Mouse (Mus musculus): ENCODE results near the gene Rap1gap. TPM values are rescaled to one million over a fixed set of nuclear protein-coding genes. Genes with fewer than 3 reads are reported as not detected.
A peak's percentile ranks its signal among the peaks of the same experiment; 100 is the strongest.

The Rap1gap gene
- total RNA-seq, 2 experiments from 2014 or later = 281 to 291 TPM

DNA sequence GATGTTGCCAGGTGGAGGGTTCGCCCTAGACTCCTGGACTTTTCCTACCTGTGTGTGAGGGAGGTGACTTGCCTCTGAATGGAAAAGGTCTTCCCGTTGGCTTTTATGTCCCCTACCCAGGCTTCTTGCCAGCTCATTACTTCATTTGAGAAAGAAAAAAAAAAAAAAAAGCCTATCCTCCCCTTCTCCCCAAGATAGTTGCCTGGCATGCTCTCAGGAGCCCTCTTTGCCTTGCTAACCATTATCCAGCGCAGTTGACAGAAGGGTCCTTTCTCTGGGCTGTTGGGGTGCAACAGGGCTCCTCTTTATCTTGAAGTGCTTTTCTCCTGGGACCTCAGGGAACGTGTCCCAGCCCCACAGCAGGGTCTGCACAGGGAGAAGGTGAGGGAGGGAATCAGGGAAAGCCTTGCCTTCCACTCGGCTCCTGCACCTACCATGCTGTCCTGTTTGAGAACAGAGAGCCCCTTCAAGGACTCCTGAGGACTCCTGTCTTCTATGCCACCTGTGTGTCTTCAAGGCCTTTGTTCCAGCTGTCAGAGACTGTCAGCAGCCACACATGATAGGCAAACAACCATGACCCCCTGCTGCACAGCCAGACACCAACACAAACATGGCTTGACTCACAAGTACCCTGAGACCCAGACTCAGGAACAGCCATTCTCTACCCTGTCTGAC is 1.9 kb downstream of the Rap1gap start:
- peak overlapping the region; percentile 98 for H3K27ac ChIP-seq
- no peak for DNase-seq (ENCODE audit: low spot score in 2 of 2)
- no peak for TF ChIP-seq CTCF (conservative IDR thresholded peaks at IDR 0.05)
- peak overlapping the region; percentile 87 for H3K4me3 ChIP-seq

DNA sequence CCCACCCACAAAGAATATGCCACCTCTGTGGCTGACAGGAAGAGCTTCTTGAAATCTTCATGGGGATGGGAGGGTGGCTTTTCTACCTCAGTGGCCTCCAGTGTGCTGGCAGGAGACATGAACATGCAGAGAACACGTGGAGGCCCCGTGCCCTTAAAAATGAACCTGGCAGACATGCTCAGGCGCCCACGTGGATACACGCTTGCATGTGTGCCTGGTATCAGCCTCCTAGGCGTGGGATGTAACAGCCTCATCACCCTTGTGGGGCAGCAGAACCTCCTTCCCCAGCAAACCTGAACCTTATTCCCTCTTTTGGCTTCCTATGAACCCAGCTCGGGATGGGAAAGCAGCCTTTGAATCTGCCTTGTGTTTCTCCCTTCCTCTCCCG is 2.4 kb downstream of the Rap1gap start:
- 0 out of 2 replicates have a peak, but pooled peaks have one; percentile 13 for TF ChIP-seq CTCF (conservative IDR thresholded peaks at IDR 0.05)
- H3K27ac ChIP-seq = peak overlapping the region; percentile 98
- no peak for DNase-seq (ENCODE audit: low spot score in 2 of 2)
- H3K4me3 ChIP-seq = peak overlapping the region; percentile 87

DNA sequence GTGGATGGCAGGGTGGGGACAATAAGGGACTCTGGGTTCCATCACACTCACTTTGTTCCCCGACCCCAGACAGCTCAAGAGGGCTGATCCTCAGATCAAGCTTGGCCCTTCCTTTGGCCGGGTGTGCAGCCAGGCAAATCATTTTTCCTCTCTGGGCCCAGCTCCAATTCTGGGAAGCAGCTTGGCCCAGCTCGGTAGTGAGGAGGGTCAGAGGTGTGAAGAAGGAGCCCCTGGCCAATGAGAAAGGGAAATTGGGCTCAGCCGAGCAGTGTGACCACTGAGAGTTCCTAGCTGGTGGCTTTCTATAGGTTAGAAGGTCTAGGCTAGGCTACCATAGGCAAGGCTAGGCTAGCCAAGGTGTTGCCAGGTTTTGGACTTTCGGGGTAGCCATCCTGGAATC is 3.2 kb downstream of the Rap1gap start:
- peak overlapping the region; percentile 87 for H3K4me3 ChIP-seq
- no peak for TF ChIP-seq CTCF (conservative IDR thresholded peaks at IDR 0.05)

DNA sequence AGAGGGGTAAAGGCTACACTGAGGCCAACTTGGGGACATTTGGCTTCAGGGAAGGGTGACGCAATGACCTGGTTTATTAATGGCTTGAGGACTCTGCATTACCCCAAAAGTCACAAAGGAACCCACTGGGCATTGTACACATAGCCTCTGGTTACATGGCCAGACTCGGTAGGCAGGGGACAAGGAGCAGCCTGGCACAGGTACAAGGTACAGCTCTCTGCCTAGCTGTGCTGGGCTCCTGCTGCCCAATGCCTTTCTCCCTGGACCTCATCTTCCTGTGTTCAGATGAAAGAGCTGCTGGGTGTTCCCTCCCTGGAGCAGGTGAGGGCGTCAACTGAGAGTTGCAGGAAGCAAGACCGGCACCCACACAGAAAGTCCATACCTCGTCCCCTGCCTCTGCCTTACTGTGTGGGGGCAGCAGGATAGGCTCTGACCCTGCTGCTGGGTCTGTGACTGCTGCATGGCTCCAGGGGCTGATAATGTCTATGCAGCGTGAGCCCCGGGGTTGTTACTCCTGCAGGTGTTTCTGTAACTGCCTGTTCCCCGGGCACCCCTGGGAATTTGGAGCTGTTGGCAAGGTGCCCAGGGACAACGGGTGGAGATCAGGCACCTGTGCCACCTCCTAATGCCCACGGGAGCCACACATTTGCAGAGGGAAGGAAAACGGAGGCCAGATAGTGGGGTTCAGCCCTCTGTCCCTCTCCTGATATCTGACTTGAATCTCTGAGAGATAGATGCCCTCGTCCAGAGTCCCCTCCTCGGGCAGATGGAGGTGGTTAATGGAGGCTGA is 7.4 kb downstream of the Rap1gap start:
- no peak overlapping the region for H3K4me3 ChIP-seq
- no peak for TF ChIP-seq CTCF (conservative IDR thresholded peaks at IDR 0.05)
- DNase-seq (ENCODE audit: low spot score in 2 of 2) = no peak
- no peak overlapping the region for H3K27ac ChIP-seq

More for the DNA sequence above, 3.2 kb downstream of the Rap1gap start:
- H3K27ac ChIP-seq = peak overlapping the region; percentile 98
- DNase-seq (ENCODE audit: low spot score in 2 of 2) = no peak

DNA sequence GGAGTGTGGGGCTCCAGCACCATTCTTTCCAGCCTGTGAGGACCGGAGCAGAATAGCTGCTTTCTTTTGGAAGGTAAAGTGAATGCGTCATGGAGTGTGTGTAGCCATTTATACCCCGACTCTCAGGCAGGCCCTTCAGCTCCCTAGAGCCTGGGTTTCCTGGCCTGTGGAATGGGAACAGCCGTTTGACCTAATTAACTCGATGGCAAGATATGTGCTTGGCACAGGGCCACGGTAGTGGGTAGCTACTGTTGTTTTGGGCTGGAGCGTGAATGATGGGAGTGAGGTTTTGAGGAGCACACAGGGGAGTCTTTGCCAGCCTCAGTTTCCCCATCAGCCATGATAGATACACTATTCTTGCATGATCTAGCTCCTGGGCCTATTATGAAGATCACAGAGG is 11.0 kb downstream of the Rap1gap start:
- H3K4me3 ChIP-seq = no peak overlapping the region
- peak overlapping the region; percentile 50; the same call in 1 of the 2 replicates for H3K27ac ChIP-seq
- no peak for DNase-seq (ENCODE audit: low spot score in 2 of 2)
- no peak for TF ChIP-seq CTCF (conservative IDR thresholded peaks at IDR 0.05)

DNA sequence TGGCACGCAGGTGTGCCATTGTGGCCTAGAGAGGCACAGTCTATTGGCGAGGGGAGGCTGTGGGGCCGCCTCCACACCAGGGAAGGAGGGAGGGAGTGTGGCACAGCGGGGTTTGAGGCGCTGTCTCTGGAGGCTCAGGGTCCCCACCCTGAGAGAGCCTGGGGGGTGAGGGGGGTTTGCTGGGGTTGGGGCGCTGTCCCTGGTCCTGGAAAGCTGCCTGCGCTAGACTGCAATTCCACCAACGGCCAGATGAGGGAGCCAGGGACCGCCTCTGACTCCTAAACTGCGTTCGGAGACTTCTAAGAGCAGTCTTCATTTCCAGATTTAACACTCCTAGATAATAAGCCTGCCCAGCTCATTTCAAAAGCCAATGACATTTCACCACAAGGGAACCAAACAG is 11.5 kb downstream of the Rap1gap start:
- DNase-seq (ENCODE audit: low spot score in 2 of 2) = peak; percentile 78 to 89
- no peak overlapping the region for H3K4me3 ChIP-seq
- peak overlapping the region; percentile 50; the same call in 1 of the 2 replicates for H3K27ac ChIP-seq
- peak; percentile 97 for TF ChIP-seq CTCF (conservative IDR thresholded peaks at IDR 0.05)

DNA sequence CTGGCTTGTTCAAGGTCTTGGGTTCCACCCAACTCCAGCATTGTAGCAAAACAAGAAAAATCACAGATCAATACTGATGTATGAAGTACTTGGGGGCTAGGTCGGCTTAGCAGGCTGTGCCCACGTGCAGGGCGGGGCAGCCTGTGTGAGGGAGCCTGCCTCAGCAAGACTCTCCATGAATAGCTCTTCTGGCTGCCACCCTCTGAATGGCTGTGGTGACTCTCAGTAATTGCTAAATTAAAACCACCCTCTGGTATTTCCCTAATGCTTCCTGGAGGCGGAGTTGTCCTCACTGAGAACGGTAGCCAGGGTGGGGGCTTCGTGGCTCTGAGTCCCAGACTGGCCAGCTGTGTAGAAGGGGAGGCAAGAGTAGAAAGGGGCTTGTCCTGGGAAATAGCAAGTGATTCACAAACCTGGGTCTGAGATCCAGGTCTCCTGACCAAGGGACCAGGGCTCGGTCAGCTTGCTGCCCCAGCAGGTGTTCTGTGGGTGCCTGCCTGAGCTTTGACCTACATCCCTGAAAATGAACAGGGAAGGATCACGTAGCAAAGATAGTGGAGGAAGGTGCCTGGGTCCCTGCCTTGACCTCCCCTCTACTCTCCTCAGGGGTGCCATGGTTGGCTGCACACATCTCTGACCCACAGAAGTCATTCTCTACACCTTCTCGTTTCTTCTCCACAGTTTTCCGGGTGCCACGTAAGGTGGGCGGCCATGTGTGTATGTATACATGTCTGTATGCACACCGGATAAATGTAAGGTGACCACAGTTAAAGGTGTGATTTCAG is 12.4 kb downstream of the Rap1gap start:
- no peak overlapping the region for H3K4me3 ChIP-seq
- H3K27ac ChIP-seq = peak overlapping the region; percentile 49; the same call in 1 of the 2 replicates
- no peak for TF ChIP-seq CTCF (conservative IDR thresholded peaks at IDR 0.05)
- DNase-seq (ENCODE audit: low spot score in 2 of 2) = no peak

DNA sequence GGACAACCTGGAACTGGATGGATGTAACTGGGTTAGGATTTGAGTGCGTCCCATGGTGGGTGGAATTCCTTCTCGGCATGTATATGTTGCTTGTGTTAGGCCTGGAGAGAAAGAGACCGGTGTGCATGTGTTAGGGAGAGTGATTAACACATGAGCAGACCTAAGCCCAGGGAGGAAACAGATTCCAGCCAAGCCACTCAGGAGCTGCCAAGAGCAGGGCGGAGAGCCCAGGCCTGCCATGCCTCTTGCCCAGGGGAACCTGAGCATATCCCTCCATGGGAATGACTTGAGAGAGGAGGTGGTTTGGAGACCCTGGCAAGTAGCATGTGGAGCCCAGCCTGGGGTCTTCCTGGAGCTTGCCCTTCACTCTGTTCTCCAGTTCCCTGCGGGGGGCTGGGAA is 13.4 kb downstream of the Rap1gap start:
- Histone ChIP-seq H3K4me3 (no peak overlapping the region), H3K27ac (no peak overlapping the region)
- TF ChIP-seq CTCF (conservative IDR thresholded peaks at IDR 0.05) = no peak
- DNase-seq (ENCODE audit: low spot score in 2 of 2) = no peak

DNA sequence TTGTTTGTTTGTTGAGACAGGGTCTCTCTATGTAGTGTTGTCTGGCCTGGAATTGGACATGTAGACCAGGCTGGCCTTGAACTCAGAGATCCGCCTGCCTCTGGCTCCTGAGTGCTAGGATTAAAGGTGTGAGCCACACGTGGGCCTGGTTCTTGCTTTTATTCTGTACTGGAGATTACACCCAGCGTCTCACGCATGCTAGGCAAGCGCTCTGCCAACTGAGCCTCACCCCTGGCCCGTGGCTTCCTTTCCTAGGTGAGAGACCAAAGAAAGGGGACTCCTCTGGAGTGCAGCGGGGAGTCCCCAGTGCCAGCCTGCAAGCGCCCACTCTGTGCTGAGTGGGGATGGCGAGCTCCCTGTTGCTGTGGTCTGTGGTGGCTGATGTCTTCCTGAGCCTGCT is 14.0 kb downstream of the Rap1gap start:
- Histone ChIP-seq H3K4me3 (no peak overlapping the region), H3K27ac (no peak overlapping the region)
- no peak for DNase-seq (ENCODE audit: low spot score in 2 of 2)
- no peak for TF ChIP-seq CTCF (conservative IDR thresholded peaks at IDR 0.05)

DNA sequence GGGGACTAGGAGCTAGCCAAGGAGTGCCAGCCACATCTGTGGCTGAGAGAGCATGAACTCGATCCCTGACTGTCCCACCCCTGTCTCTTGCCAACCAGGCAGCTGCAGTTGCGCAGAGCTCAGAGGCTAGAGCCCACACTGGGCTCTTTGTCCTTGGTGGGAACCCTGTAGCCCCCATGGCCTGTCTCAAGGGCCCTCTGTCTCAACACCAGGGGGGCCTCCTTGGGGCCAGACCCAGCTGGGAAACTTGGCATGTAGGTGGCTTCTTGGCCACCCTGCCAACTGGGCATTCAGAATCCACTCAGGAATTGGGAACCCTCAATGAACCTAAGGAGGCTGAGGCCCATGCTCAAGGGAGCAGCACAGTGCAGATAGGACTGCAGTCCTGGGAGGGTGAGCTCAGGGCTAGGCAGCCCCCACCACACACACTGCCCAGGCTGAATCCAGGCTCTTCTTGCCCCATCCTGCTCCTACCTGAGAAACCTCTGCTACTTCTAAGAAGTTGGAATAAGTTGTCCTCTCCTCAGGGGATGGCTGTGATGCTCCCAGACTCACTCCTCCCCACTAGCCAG is 15.5 kb downstream of the Rap1gap start:
- Histone ChIP-seq H3K27ac (peak overlapping the region; percentile 90), H3K4me3 (no peak overlapping the region)
- TF ChIP-seq CTCF (conservative IDR thresholded peaks at IDR 0.05) = no peak
- DNase-seq (ENCODE audit: low spot score in 2 of 2) = no peak

DNA sequence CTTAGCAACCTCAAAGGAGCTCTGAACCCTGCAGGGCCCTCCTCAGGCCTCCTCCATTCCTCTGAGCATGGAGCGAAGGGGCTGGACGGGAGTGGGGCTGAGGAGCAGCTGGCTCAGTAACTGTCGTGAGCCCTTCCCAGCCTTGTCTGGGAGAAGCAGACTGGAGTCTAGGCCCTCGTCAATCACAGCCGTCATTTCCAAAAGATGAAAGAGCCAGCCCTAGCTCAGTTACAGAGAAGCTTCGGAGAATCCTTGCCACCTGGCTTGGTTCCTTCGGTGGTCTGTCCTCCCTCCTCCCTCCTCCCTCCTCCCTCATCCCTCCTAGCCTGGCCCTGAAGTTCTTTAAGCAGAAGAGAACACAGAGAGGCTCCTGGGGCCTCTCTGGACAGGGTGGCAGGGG is 16.2 kb downstream of the Rap1gap start:
- TF ChIP-seq CTCF (conservative IDR thresholded peaks at IDR 0.05) = no peak
- Histone ChIP-seq H3K27ac (peak overlapping the region; percentile 90), H3K4me3 (peak overlapping the region; percentile 57)
- DNase-seq (ENCODE audit: low spot score in 2 of 2) = no peak

DNA sequence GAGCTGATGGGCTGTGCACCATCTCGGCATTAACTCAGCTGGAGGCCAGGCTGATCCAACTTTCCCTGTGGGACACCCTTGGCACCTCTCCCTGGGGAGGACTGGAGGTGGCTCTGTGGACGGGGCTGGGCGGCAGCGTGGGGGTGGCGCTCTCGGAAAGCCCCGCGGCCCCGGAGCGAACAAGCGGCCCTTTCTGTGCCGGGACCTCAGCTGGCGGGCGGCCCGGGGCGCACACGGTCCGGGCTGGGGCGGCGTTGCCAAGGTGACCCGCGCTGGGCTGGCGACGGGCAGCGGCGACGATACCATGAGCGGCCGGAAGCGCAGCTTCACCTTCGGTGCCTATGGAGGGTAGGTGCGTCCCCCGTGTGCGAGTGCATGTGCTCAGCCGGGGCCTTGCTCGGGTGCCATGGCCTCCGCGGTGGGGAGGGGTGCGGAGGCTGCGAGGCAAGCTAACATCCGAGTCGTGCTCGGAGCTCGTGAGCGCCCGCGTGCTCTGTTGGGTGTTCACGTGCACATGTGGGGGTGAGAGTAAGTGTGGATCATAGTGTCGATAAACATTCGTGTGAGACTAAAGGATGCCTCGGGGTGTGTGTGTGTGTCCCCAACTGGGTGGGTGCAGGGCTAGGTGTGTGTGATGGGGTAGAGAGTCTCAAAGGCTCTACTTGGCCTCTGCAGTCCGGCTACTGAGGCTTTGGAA is 17.0 kb downstream of the Rap1gap start:
- Histone ChIP-seq H3K4me3 (peak overlapping the region; percentile 57), H3K27ac (peak overlapping the region; percentile 90)
- peak; percentile 40 for TF ChIP-seq CTCF (conservative IDR thresholded peaks at IDR 0.05)
- peak; percentile 73 to 87 for DNase-seq (ENCODE audit: low spot score in 2 of 2)
